Mouse (Mus musculus) myocyte (in vitro differentiated cells): ENCODE data around the gene Nop14.

Source experiments
- CEBPB ChIP-seq: IDR thresholded peaks from 2 replicates; pipeline ENCODE4 v1.6.1; 2011; ENCODE audit warnings: mild to moderate bottlenecking, moderate library complexity; ENCODE audit not compliant: poor library complexity, insufficient read depth, severe bottlenecking
- E2F4 ChIP-seq: IDR thresholded peaks from one replicate; pipeline ENCODE4 v1.6.1; 2011; ENCODE audit warnings: mild to moderate bottlenecking, control low read depth, moderate library complexity; ENCODE audit not compliant: insufficient read depth
- MAX ChIP-seq: IDR thresholded peaks from one replicate; pipeline ENCODE4 v1.6.1; 2011; ENCODE audit warnings: low read depth, mild to moderate bottlenecking, control low read depth
- MYOG ChIP-seq, 3 experiments: IDR thresholded peaks; one replicate each; pipeline ENCODE4 v1.6.1; 2011; ENCODE audit warnings: control low read depth in 2 of 3, low read depth in 2 of 3, mild to moderate bottlenecking in 2 of 3; ENCODE audit not compliant: insufficient read length in 2 of 3, control insufficient read depth in 1 of 3, insufficient read depth in 1 of 3
- POLR2A ChIP-seq: IDR thresholded peaks from one replicate; pipeline ENCODE4 v1.6.1; 2011; ENCODE audit warnings: low read depth, mild to moderate bottlenecking, control low read depth, moderate library complexity; ENCODE audit not compliant: insufficient read length
- POLR2AphosphoS2 ChIP-seq: IDR thresholded peaks from one replicate; pipeline ENCODE4 v1.6.1; 2011; ENCODE audit warnings: low read depth, control low read depth; ENCODE audit not compliant: insufficient read length
- REST ChIP-seq: IDR thresholded peaks from one replicate; pipeline ENCODE4 v1.6.1; 2011; ENCODE audit warnings: mild to moderate bottlenecking, control low read depth, moderate library complexity; ENCODE audit not compliant: insufficient read depth, insufficient read length
- SRF ChIP-seq: IDR thresholded peaks from one replicate; pipeline ENCODE4 v1.6.1; 2011; ENCODE audit warnings: low read depth; ENCODE audit not compliant: control insufficient read depth, insufficient read length
- TCF12 ChIP-seq: IDR thresholded peaks from one replicate; pipeline ENCODE4 v1.6.1; 2011; ENCODE audit warnings: mild to moderate bottlenecking, control low read depth; ENCODE audit not compliant: poor library complexity, insufficient read depth, severe bottlenecking
- USF1 ChIP-seq: IDR thresholded peaks from one replicate; pipeline ENCODE4 v1.6.1; 2011; ENCODE audit warnings: low read depth, mild to moderate bottlenecking, control low read depth, moderate library complexity

- no peak for TF ChIP-seq SRF
- TF ChIP-seq POLR2AphosphoS2, result no peak
- no peak for TF ChIP-seq POLR2A
- no peak for TF ChIP-seq CEBPB
- TF ChIP-seq TCF12, result no peak
- TF ChIP-seq MAX, result no peak
- no peak for TF ChIP-seq USF1
- no peak for TF ChIP-seq MYOG (IDR thresholded peaks at IDR 0.05; ENCODE audit: control insufficient read depth in 1 of 3, insufficient read depth in 1 of 3, insufficient read length in 2 of 3, low read depth in 2 of 3)
- no peak for TF ChIP-seq REST
- TF ChIP-seq E2F4, result no peak
These were observed 2.0 kb upstream of the Nop14 start for GRCm38 (mm10) chr5:34661909-34662308.
